Comparison of ENCODE assay signal across 9 mouse cellular contexts in genomic region chr2:166448161-166448560, GRCm38 (mm10).
DNase-seq lines count a peak whose midpoint lies in the region.
"Had no signal": no experiment of that assay in that cellular context is flagged by ENCODE, and none has a peak within 500 bp of the region (broad histone marks: within the 10 kb centered on the region; RNA-seq: fewer than 3 reads in every experiment).

No protein-coding gene starts in this region.

- H3K27ac ChIP-seq in heart, embryonic 10.5 days, result peak overlapping the region; percentile 82

- 55% methylated on average over 11 of the region's 11 CpGs for WGBS in heart, embryonic 10.5 days

- H3K9me3 ChIP-seq in heart, embryonic 10.5 days, result no peaks in the 10 kb centered on the region

- peak; percentile 47 for DNase-seq in layer of hippocampus, adult 11-12 months (ENCODE audit: low spot score)
- DNase-seq in layer of hippocampus, adult 8-10 months (ENCODE audit: low spot score in 2 of 2), result no peak
- DNase-seq in Muller cell, postnatal 12 days (ENCODE audit: inconsistent ontology term), result peak; percentile 85
- DNase-seq in cerebellum, adult 9-11 months, result peak; percentile 40
- DNase-seq in heart, embryonic 10.5 days (ENCODE audit: low spot score), result no peak
- peak; percentile 88 to 90 for DNase-seq in kidney, postnatal 25 days
- DNase-seq in testis, postnatal 10 days (ENCODE audit: low spot score), result peak; percentile 72
- no peak for DNase-seq in urinary bladder, postnatal 10 days (ENCODE audit: low spot score)

- no peaks in the 10 kb centered on the region for H3K27me3 ChIP-seq in heart, embryonic 10.5 days (ENCODE audit: insufficient read depth, poor library complexity, severe bottlenecking)

- peaks cover 61% of the 10 kb centered on the region for H3K4me1 ChIP-seq in heart, embryonic 10.5 days

- no peak overlapping the region for H3K4me3 ChIP-seq in heart, embryonic 10.5 days
- H3K4me3 ChIP-seq: erythroblast, embryonic 14.5 days had no signal

- no peaks in the 10 kb centered on the region for H3K36me3 ChIP-seq in heart, embryonic 10.5 days

Comparison
In these comparisons a context has a peak if more than half of its experiments do, and no peak if none do; other contexts are left out.
1. DNase-seq: peak in layer of hippocampus, adult 11-12 months (single experiment), Muller cell, postnatal 12 days (single experiment), cerebellum, adult 9-11 months (single experiment), kidney, postnatal 25 days (2 of 2) and testis, postnatal 10 days (single experiment); none in layer of hippocampus, adult 8-10 months (0 of 2), heart, embryonic 10.5 days (single experiment) and urinary bladder, postnatal 10 days (single experiment).